Mouse (Mus musculus) liver, embryonic 16.5 days (tissue): ENCODE data around the gene Pan3. TPM values are rescaled to one million over a fixed set of nuclear protein-coding genes. Genes with fewer than 3 reads are reported as not detected.
A peak's percentile ranks its signal among the peaks of the same experiment; 100 is the strongest.

Experiments used
- ATAC-seq: fragments of 200-750 bp; cut with Nextera tagmentation; 2 replicates; pipeline ENCODE4 v1.8.0; 2017; ENCODE audit warnings: low read depth, mild to moderate bottlenecking, moderate number of reproducible peaks, moderate library complexity
- H3K27ac ChIP-seq: fragments of 300-500 bp; sonication (generic); 2 replicates; pipeline ENCODE4 v1.5.1; 2014; ENCODE audit warnings: mild to moderate bottlenecking, low read length
- H3K27me3 ChIP-seq: fragments of 300-500 bp; sonication (generic); 2 replicates; pipeline ENCODE4 v1.6.1; 2014; ENCODE audit warnings: low read depth, low read length, mixed read lengths; ENCODE audit not compliant: control insufficient read depth, insufficient read depth
- H3K36me3 ChIP-seq: fragments of 300-500 bp; sonication (generic); 2 replicates; pipeline ENCODE4 v1.6.1; 2014; ENCODE audit warnings: mild to moderate bottlenecking; ENCODE audit not compliant: control insufficient read depth, insufficient read depth
- H3K4me1 ChIP-seq: fragments of 300-500 bp; sonication (generic); 2 replicates; pipeline ENCODE4 v1.6.1; 2014; ENCODE audit warnings: low read depth, low read length, mixed read lengths; ENCODE audit not compliant: control insufficient read depth
- H3K4me2 ChIP-seq: fragments of 300-500 bp; sonication (generic); 2 replicates; pipeline ENCODE4 v1.6.1; 2014; ENCODE audit warnings: low read depth, low read length, mixed read lengths
- H3K4me3 ChIP-seq: fragments of 300-500 bp; sonication (generic); 2 replicates; pipeline ENCODE4 v1.5.1; 2014; ENCODE audit warnings: low read depth, mild to moderate bottlenecking, low read length
- H3K9ac ChIP-seq: fragments of 300-500 bp; sonication (generic); 2 replicates; pipeline ENCODE4 v1.6.1; 2014; ENCODE audit warnings: low read depth, low read length
- H3K9me3 ChIP-seq: fragments of 300-500 bp; sonication (generic); replicated peaks from 2 replicates; pipeline ENCODE4 v1.6.1; 2016; ENCODE audit warnings: low read length; ENCODE audit not compliant: control insufficient read depth
- WGBS: fragments of 180-500 bp; shearing (Covaris S2); extraction: QIAGEN DNeasy Blood & Tissue Kit; methylation state at CpG from one replicate; pipeline ENCODE4 v1.1.7; 2014; ENCODE audit not compliant: insufficient replicate concordance; 5-methylcytosine and 5-hydroxymethylcytosine counted together
- polyA plus RNA-seq: library from polyadenylated mRNA; unstranded; fragments of >200 nt; fragmentation: Nextera tagmentation; extraction: Ambion mirVana; gene quantifications from 2 replicates; pipeline ENCODE4 v1.2.1, GENCODE M21; 2015

Pan3 gene
- polyA plus RNA-seq, 1 experiment from 2014 or later, result 32.0 TPM

GRCm38 (mm10) chr5:147399843-147400504, 30.0 kb upstream of the Pan3 start, which contains the start of gene Flt3:
Gene Flt3, minus strand, starts transcription at chr5:147400489.
- H3K9ac ChIP-seq, result no peak within 1 kb of the TSS
- H3K36me3 ChIP-seq, result no peaks in the 10 kb centered on the region
- H3K4me3 ChIP-seq, result peak within 1 kb of the TSS; percentile 36
- H3K4me1 ChIP-seq, result no peaks in the 10 kb centered on the region
- ATAC-seq, result peak; percentile 64; the same call in 1 of the 2 replicates
- H3K4me2 ChIP-seq, result peak within 1 kb of the TSS; percentile 35
- under 1% methylated on average over 53 of the region's 56 CpGs for WGBS
- no peaks in the 10 kb centered on the region for H3K9me3 ChIP-seq
- peaks cover 37% of the 10 kb centered on the region for H3K27me3 ChIP-seq
- H3K27ac ChIP-seq, result no peak within 1 kb of the TSS

GRCm38 (mm10) chr5:147400505-147400979, 29.4 kb upstream of the Pan3 start:
- Histone ChIP-seq H3K9ac (no peak overlapping the region), H3K27ac (no peak overlapping the region), H3K4me1 (no peaks in the 10 kb centered on the region), H3K27me3 (peaks cover 37% of the 10 kb centered on the region), H3K4me2 (peak overlapping the region; percentile 35), H3K36me3 (no peaks in the 10 kb centered on the region), H3K4me3 (peak overlapping the region; percentile 36), H3K9me3 (no peaks in the 10 kb centered on the region)
- 2% methylated on average over 17 of the region's 17 CpGs for WGBS
- ATAC-seq, result no peak

DNA sequence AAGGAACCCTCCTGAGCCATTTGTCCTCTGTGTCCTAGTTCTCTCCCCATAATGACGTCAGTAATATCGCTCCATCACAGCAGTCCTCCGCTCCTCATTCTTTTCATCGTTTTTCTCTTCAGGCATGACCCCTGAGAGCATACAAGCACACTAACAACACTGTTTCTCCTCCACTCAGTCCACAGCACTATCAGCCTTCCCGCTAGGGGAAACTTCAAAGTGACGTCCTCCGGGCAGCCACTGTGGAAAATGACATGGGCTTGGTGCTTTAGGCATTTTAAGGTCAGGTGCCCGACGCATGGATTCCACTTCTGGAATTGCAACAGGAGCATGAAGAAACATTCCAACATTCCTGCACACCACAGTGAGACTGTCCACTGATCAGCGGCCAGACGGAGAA, 28.9 kb upstream of the Pan3 start:
- no peaks in the 10 kb centered on the region for H3K4me1 ChIP-seq
- no peak overlapping the region for H3K4me3 ChIP-seq
- no peaks in the 10 kb centered on the region for H3K9me3 ChIP-seq
- 0 out of 2 replicates have a peak overlapping the region, but pooled peaks have one; percentile 35 for H3K4me2 ChIP-seq
- 32% methylated on average over 11 of the region's 11 CpGs for WGBS
- no peaks in the 10 kb centered on the region for H3K36me3 ChIP-seq
- no peak overlapping the region for H3K27ac ChIP-seq
- no peak for ATAC-seq
- H3K9ac ChIP-seq, result no peak overlapping the region
- peaks cover 37% of the 10 kb centered on the region for H3K27me3 ChIP-seq

DNA sequence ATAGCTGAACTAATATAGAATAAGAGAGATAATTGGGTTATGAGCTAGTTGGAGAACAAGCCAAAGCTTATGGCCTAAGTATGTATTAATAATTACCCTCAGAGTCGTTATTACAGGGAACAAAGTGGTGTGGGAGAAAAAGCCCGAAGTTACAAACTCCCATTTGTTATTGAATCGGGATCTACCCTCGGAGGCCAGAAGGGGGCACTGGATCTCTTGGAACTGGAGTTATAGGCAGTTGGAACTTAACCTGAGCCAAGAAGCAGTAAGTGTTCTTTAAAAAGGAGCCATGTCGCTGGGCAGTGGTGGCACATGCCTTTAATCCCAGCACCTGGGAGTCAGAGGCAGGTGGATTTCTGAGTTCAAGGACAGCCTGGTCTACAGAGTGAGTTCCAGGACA, 27.5 kb upstream of the Pan3 start:
- Histone ChIP-seq H3K4me1 (no peaks in the 10 kb centered on the region), H3K36me3 (no peaks in the 10 kb centered on the region), H3K27me3 (peaks cover 37% of the 10 kb centered on the region), H3K4me3 (no peak overlapping the region), H3K4me2 (no peak overlapping the region), H3K27ac (no peak overlapping the region), H3K9me3 (no peaks in the 10 kb centered on the region), H3K9ac (no peak overlapping the region)
- WGBS, result 16% methylated on average over 5 of the region's 5 CpGs
- no peak for ATAC-seq

- no peak for ATAC-seq
- Histone ChIP-seq H3K36me3 (no peaks in the 10 kb centered on the region), H3K27ac (no peak overlapping the region), H3K9ac (no peak overlapping the region), H3K27me3 (peaks cover 8% of the 10 kb centered on the region), H3K4me2 (no peak overlapping the region), H3K4me3 (no peak overlapping the region), H3K9me3 (no peaks in the 10 kb centered on the region), H3K4me1 (no peaks in the 10 kb centered on the region)
- 70% methylated on average over 5 of the region's 5 CpGs for WGBS
Measured at GRCm38 (mm10) chr5:147406135-147406534, 23.8 kb upstream of the Pan3 start.

- Histone ChIP-seq H3K9me3 (no peaks in the 10 kb centered on the region), H3K4me3 (peak overlapping the region; percentile 27; the same call in 1 of the 2 replicates), H3K27me3 (no peaks in the 10 kb centered on the region), H3K4me2 (peak overlapping the region; percentile 36), H3K27ac (no peak overlapping the region), H3K36me3 (no peaks in the 10 kb centered on the region), H3K9ac (no peak overlapping the region), H3K4me1 (no peaks in the 10 kb centered on the region)
- ATAC-seq, result no peak
- 63% methylated on average over 29 of the region's 29 CpGs for WGBS
Measured at GRCm38 (mm10) chr5:147408731-147409130, 21.2 kb upstream of the Pan3 start.

GRCm38 (mm10) chr5:147410585-147410984, 19.4 kb upstream of the Pan3 start:
- H3K27ac ChIP-seq, result no peak overlapping the region
- H3K27me3 ChIP-seq, result no peaks in the 10 kb centered on the region
- H3K4me2 ChIP-seq, result no peak overlapping the region
- no peaks in the 10 kb centered on the region for H3K36me3 ChIP-seq
- H3K4me1 ChIP-seq, result no peaks in the 10 kb centered on the region
- H3K9me3 ChIP-seq, result no peaks in the 10 kb centered on the region
- no peak for ATAC-seq
- H3K9ac ChIP-seq, result no peak overlapping the region
- H3K4me3 ChIP-seq, result no peak overlapping the region
- WGBS, result 64% methylated on average over 6 of the region's 6 CpGs

- Histone ChIP-seq H3K4me2 (no peak overlapping the region), H3K4me3 (no peak overlapping the region), H3K36me3 (no peaks in the 10 kb centered on the region), H3K4me1 (peaks cover 4% of the 10 kb centered on the region; the same call in 1 of the 2 replicates), H3K27ac (no peak overlapping the region), H3K9me3 (no peaks in the 10 kb centered on the region), H3K9ac (no peak overlapping the region), H3K27me3 (no peaks in the 10 kb centered on the region)
- ATAC-seq, result no peak
- 22% methylated on average over 1 of the region's 1 CpGs for WGBS
Measured at GRCm38 (mm10) chr5:147417986-147418385, 12.0 kb upstream of the Pan3 start.

DNA sequence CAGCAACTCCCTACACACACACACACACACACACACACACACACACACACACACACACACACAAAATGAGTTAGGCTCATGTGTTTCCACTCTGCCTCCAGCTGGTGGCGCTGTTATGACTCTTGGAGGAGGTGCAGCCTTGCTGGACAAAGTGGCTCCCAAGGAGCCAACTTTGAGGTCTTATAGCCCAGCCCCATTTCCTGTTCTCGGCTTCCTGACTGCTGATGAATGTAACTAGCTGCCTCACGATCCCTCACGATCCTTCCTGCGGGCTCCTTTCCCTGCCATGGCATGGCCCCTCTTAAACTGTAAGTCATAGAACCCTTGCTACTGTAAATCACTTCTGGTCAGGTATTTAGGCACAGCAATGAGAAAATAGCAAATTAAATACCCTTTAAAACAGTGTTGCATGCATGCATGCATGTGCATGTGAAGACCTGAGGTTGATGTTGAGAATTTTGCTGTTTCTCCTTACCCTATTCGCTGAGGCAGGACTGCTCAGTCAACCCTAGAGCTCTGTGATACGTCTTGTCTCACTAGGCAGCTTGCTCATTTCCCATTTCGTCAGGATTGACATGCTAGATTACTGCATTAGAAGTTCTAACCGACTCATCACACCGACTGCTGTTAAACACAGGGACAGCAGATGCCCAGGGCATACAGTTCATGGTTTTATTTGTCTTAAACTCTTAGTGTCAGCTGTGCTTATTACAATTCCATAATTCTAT, 11.4 kb upstream of the Pan3 start:
- H3K27me3 ChIP-seq, result no peaks in the 10 kb centered on the region
- H3K4me1 ChIP-seq, result peaks cover 4% of the 10 kb centered on the region; the same call in 1 of the 2 replicates
- peak overlapping the region; percentile 28 for H3K4me2 ChIP-seq
- H3K36me3 ChIP-seq, result no peaks in the 10 kb centered on the region
- 0 out of 2 replicates have a peak overlapping the region, but pooled peaks have one; percentile 28 for H3K9ac ChIP-seq
- WGBS, result 10% methylated on average over 10 of the region's 10 CpGs
- H3K4me3 ChIP-seq, result peak overlapping the region; percentile 12
- no peaks in the 10 kb centered on the region for H3K9me3 ChIP-seq
- H3K27ac ChIP-seq, result 0 out of 2 replicates have a peak overlapping the region, but pooled peaks have one; percentile 18
- ATAC-seq, result peak; percentile 62; the same call in 1 of the 2 replicates
